Mouse (Mus musculus) hindbrain, embryonic 15.5 days (tissue): Measurements from ENCODE around the gene Vmn1r5. TPM values are rescaled to one million over a fixed set of nuclear protein-coding genes. Genes with fewer than 3 reads are reported as not detected.
"Not testable (repeated sequence)": the region's sequence is repeated elsewhere in the genome, so short reads cannot be mapped to it uniquely, and the experiment has no call there.

Experiments used
- ATAC-seq: fragments of 200-750 bp; cut with Nextera tagmentation; 2 replicates; pipeline ENCODE4 v1.8.0; 2017; ENCODE audit warnings: low read depth, moderate number of reproducible peaks, moderate TSS enrichment; ENCODE audit not compliant: low FRiP score
- H3K27ac ChIP-seq: fragments of 300-500 bp; sonication (generic); replicated peaks from 2 replicates; pipeline ENCODE4 v1.5.1; 2015; ENCODE audit warnings: mild to moderate bottlenecking, inconsistent platforms
- H3K27me3 ChIP-seq: fragments of 300-500 bp; sonication (generic); 2 replicates; pipeline ENCODE4 v1.6.1; 2015; ENCODE audit warnings: control low read depth, inconsistent platforms
- H3K36me3 ChIP-seq: fragments of 300-500 bp; sonication (generic); 2 replicates; pipeline ENCODE4 v1.6.1; 2015; ENCODE audit warnings: control low read depth, inconsistent platforms
- H3K4me1 ChIP-seq: fragments of 300-500 bp; sonication (generic); replicated peaks from 2 replicates; pipeline ENCODE4 v1.6.1; 2015; ENCODE audit warnings: control low read depth, inconsistent platforms
- H3K4me2 ChIP-seq: fragments of 300-500 bp; sonication (generic); 2 replicates; pipeline ENCODE4 v1.6.1; 2015; ENCODE audit warnings: moderate library complexity, mild to moderate bottlenecking, inconsistent platforms
- H3K4me3 ChIP-seq: fragments of 300-500 bp; sonication (generic); 2 replicates; pipeline ENCODE4 v1.5.1; 2015; ENCODE audit warnings: mild to moderate bottlenecking, inconsistent platforms
- H3K9ac ChIP-seq: fragments of 300-500 bp; sonication (generic); 2 replicates; pipeline ENCODE4 v1.6.1; 2015; ENCODE audit warnings: inconsistent platforms
- H3K9me3 ChIP-seq: fragments of 300-500 bp; sonication (generic); 2 replicates; pipeline ENCODE4 v1.6.1; 2016; ENCODE audit warnings: control low read depth, inconsistent platforms
- WGBS: fragments of 180-500 bp; shearing (Covaris S2); methylation state at CpG from one replicate; pipeline ENCODE4 v1.1.7; 2015; 5-methylcytosine and 5-hydroxymethylcytosine counted together
- polyA plus RNA-seq: library from polyadenylated mRNA; unstranded; fragments of >200 nt; fragmentation: Nextera tagmentation; extraction: Ambion mirVana; gene quantifications from 2 replicates; pipeline ENCODE4 v1.2.1, GENCODE M21; 2015

The Vmn1r5 gene
- polyA plus RNA-seq: not detected in 2 replicates

GRCm38 (mm10) chr6:56969973-56970372 is at the start of gene Vmn1r5:
Vmn1r5 (plus strand) TSS chr6:56970273.
- Histone ChIP-seq H3K4me2 (no peak within 1 kb of the TSS), H3K27ac (no peak within 1 kb of the TSS), H3K9ac (no peak within 1 kb of the TSS), H3K4me3 (no peak within 1 kb of the TSS), H3K27me3 (no peaks in the 10 kb centered on the region), H3K4me1 (no peaks in the 10 kb centered on the region), H3K9me3 (no peaks in the 10 kb centered on the region), H3K36me3 (no peaks in the 10 kb centered on the region)
- no peak for ATAC-seq

GRCm38 (mm10) chr6:56923331-56923725 is 46.7 kb upstream of the Vmn1r5 start:
- Histone ChIP-seq H3K4me2 (peak overlapping the region; percentile 62), H3K9me3 (no peaks in the 10 kb centered on the region), H3K36me3 (no peaks in the 10 kb centered on the region), H3K27me3 (no peaks in the 10 kb centered on the region), H3K9ac (peak overlapping the region; percentile 87), H3K4me3 (peak overlapping the region; percentile 85), H3K27ac (peak overlapping the region; percentile 93), H3K4me1 (peaks cover 18% of the 10 kb centered on the region)
- under 1% methylated on average over 25 of the region's 25 CpGs for WGBS
- ATAC-seq: no peak

GRCm38 (mm10) chr6:56923726-56924707 is 46.1 kb upstream of the Vmn1r5 start, which contains the start of the genes Nt5c3 and Vmn1r4:
Nt5c3 (minus strand) TSS chr6:56923932.
Vmn1r4 (plus strand) TSS chr6:56924015.
- Histone ChIP-seq H3K4me2 (peak within 1 kb of the TSS; percentile 62), H3K9ac (peak within 1 kb of the TSS; percentile 87), H3K9me3 (no peaks in the 10 kb centered on the region), H3K27ac (peak within 1 kb of the TSS; percentile 93), H3K36me3 (no peaks in the 10 kb centered on the region), H3K4me1 (peaks cover 18% of the 10 kb centered on the region), H3K4me3 (peak within 1 kb of the TSS; percentile 85), H3K27me3 (no peaks in the 10 kb centered on the region)
- 4% methylated on average over 64 of the region's 64 CpGs for WGBS
- ATAC-seq: peak; percentile 98

GRCm38 (mm10) chr6:56931648-56932415 is 38.2 kb upstream of the Vmn1r5 start:
- H3K9ac ChIP-seq: no peak overlapping the region
- H3K9me3 ChIP-seq: no peaks in the 10 kb centered on the region
- no peak for ATAC-seq
- no peaks in the 10 kb centered on the region for H3K36me3 ChIP-seq
- H3K4me1 ChIP-seq: no peaks in the 10 kb centered on the region
- H3K4me2 ChIP-seq: no peak overlapping the region
- H3K27me3 ChIP-seq: no peaks in the 10 kb centered on the region
- WGBS: 75% methylated on average over 4 of the region's 4 CpGs
- no peak overlapping the region for H3K27ac ChIP-seq
- H3K4me3 ChIP-seq: no peak overlapping the region

GRCm38 (mm10) chr6:56932464-56932863 is 37.6 kb upstream of the Vmn1r5 start:
- H3K4me1 ChIP-seq: no peaks in the 10 kb centered on the region
- H3K27ac ChIP-seq: no peak overlapping the region
- ATAC-seq: no peak
- no peaks in the 10 kb centered on the region for H3K36me3 ChIP-seq
- 76% methylated on average over 2 of the region's 2 CpGs for WGBS
- no peaks in the 10 kb centered on the region for H3K27me3 ChIP-seq
- no peak overlapping the region for H3K4me2 ChIP-seq
- no peaks in the 10 kb centered on the region for H3K9me3 ChIP-seq
- H3K4me3 ChIP-seq: no peak overlapping the region
- H3K9ac ChIP-seq: no peak overlapping the region

- no peak for ATAC-seq
- WGBS: 91% methylated on average over 4 of the region's 4 CpGs
Measured at GRCm38 (mm10) chr6:56934366-56934765, 35.7 kb upstream of the Vmn1r5 start.

GRCm38 (mm10) chr6:56956436-56956835 is 13.6 kb upstream of the Vmn1r5 start:
- WGBS: 79% methylated on average over 5 of the region's 5 CpGs
- no peaks in the 10 kb centered on the region for H3K9me3 ChIP-seq
- H3K9ac ChIP-seq: no peak overlapping the region
- no peak overlapping the region for H3K4me3 ChIP-seq
- ATAC-seq: no peak
- H3K4me1 ChIP-seq: no peaks in the 10 kb centered on the region
- no peaks in the 10 kb centered on the region for H3K36me3 ChIP-seq
- H3K4me2 ChIP-seq: no peak overlapping the region
- no peaks in the 10 kb centered on the region for H3K27me3 ChIP-seq
- no peak overlapping the region for H3K27ac ChIP-seq

More at GRCm38 (mm10) chr6:56934366-56934765, 35.7 kb upstream of the Vmn1r5 start:
- Histone ChIP-seq H3K27ac (no peak overlapping the region), H3K9ac (no peak overlapping the region), H3K4me3 (no peak overlapping the region), H3K4me2 (no peak overlapping the region), H3K4me1 (no peaks in the 10 kb centered on the region), H3K27me3 (no peaks in the 10 kb centered on the region), H3K36me3 (no peaks in the 10 kb centered on the region), H3K9me3 (no peaks in the 10 kb centered on the region)

- no peak within 1 kb of the TSS for H3K9ac ChIP-seq
Measured at GRCm38 (mm10) chr6:56996943-56997342, 26.9 kb downstream of the Vmn1r5 start, which contains the start of gene Vmn1r6. Vmn1r6 (plus strand) TSS chr6:56997243.

GRCm38 (mm10) chr6:57025224-57025623 is 55.2 kb downstream of the Vmn1r5 start, which contains the start of gene Vmn1r7:
Vmn1r7 (minus strand) TSS chr6:57025324.
- not testable (repeated sequence) for H3K4me2 ChIP-seq, H3K27ac ChIP-seq, H3K36me3 ChIP-seq, H3K4me3 ChIP-seq, ATAC-seq, H3K27me3 ChIP-seq, H3K9me3 ChIP-seq, H3K9ac ChIP-seq, H3K4me1 ChIP-seq
- 91% methylated on average over 2 of the region's 2 CpGs for WGBS

More at GRCm38 (mm10) chr6:56996943-56997342, 26.9 kb downstream of the Vmn1r5 start, which contains the start of gene Vmn1r6:
- no peak within 1 kb of the TSS for H3K27ac ChIP-seq
- no peak within 1 kb of the TSS for H3K4me3 ChIP-seq
- no peaks in the 10 kb centered on the region for H3K4me1 ChIP-seq
- H3K4me2 ChIP-seq: no peak within 1 kb of the TSS
- H3K27me3 ChIP-seq: no peaks in the 10 kb centered on the region
- H3K36me3 ChIP-seq: no peaks in the 10 kb centered on the region
- 91% methylated on average over 2 of the region's 2 CpGs for WGBS
- no peaks in the 10 kb centered on the region for H3K9me3 ChIP-seq
- ATAC-seq: no peak

- no peak within 1 kb of the TSS for H3K27ac ChIP-seq
- H3K4me1 ChIP-seq: no peaks in the 10 kb centered on the region
- no peak within 1 kb of the TSS for H3K4me3 ChIP-seq
- no peaks in the 10 kb centered on the region for H3K27me3 ChIP-seq
- H3K36me3 ChIP-seq: no peaks in the 10 kb centered on the region
- H3K9ac ChIP-seq: no peak within 1 kb of the TSS
- no peaks in the 10 kb centered on the region for H3K9me3 ChIP-seq
- no peak for ATAC-seq
- no peak within 1 kb of the TSS for H3K4me2 ChIP-seq
Measured at GRCm38 (mm10) chr6:57031984-57032383, 61.9 kb downstream of the Vmn1r5 start, which contains the start of gene Vmn1r8. Vmn1r8 (plus strand) TSS chr6:57032284.

- no peak for ATAC-seq
- H3K4me2 ChIP-seq: no peak overlapping the region
- H3K27ac ChIP-seq: no peak overlapping the region
- H3K27me3 ChIP-seq: no peaks in the 10 kb centered on the region
- H3K4me1 ChIP-seq: no peaks in the 10 kb centered on the region
- WGBS: 76% methylated on average over 2 of the region's 2 CpGs
- no peaks in the 10 kb centered on the region for H3K36me3 ChIP-seq
- no peaks in the 10 kb centered on the region for H3K9me3 ChIP-seq
- H3K4me3 ChIP-seq: no peak overlapping the region
- no peak overlapping the region for H3K9ac ChIP-seq
Measured at GRCm38 (mm10) chr6:57034674-57035073, 64.6 kb downstream of the Vmn1r5 start.
